Mouse (Mus musculus): Measurements from ENCODE around the gene Pctp. TPM values are rescaled to one million over a fixed set of nuclear protein-coding genes. Genes with fewer than 3 reads are reported as not detected.

The Pctp gene
- polyA plus RNA-seq, 1 experiment from 2014 or later: 8.3 TPM

- H3K27me3 ChIP-seq (ENCODE audit: control insufficient read depth, insufficient read depth, low read length): no peaks in the 10 kb centered on the region
- H3K36me3 ChIP-seq (ENCODE audit: control insufficient read depth, insufficient read depth, low read length): no peaks in the 10 kb centered on the region
- DNase-seq (ENCODE audit: low spot score, missing footprints) (no peak), ATAC-seq (ENCODE audit: low FRiP score) (no peak)
- H3K4me3 ChIP-seq (ENCODE audit: low read depth, low read length): no peak overlapping the region
- no peak overlapping the region for H3K9ac ChIP-seq (ENCODE audit: low read length)
- no peaks in the 10 kb centered on the region for H3K4me1 ChIP-seq (ENCODE audit: control insufficient read depth, insufficient read depth, low read length)
- H3K4me2 ChIP-seq: no peak overlapping the region
- no peaks in the 10 kb centered on the region for H3K9me3 ChIP-seq (ENCODE audit: control insufficient read depth, low read length)
- H3K27ac ChIP-seq (ENCODE audit: low read depth, low read length): no peak overlapping the region
- 91% methylated on average over 8 of the region's 8 CpGs for WGBS
These were observed 16.2 kb downstream of the Pctp start for GRCm38 (mm10) chr11:89986516-89986915.

- Histone ChIP-seq H3K4me2 (no peak overlapping the region), H3K9me3 (ENCODE audit: control insufficient read depth, low read length) (no peaks in the 10 kb centered on the region), H3K9ac (ENCODE audit: low read length) (no peak overlapping the region), H3K27me3 (ENCODE audit: control insufficient read depth, insufficient read depth, low read length) (no peaks in the 10 kb centered on the region), H3K27ac (ENCODE audit: low read depth, low read length) (no peak overlapping the region), H3K4me3 (ENCODE audit: low read depth, low read length) (no peak overlapping the region), H3K36me3 (ENCODE audit: control insufficient read depth, insufficient read depth, low read length) (no peaks in the 10 kb centered on the region), H3K4me1 (ENCODE audit: control insufficient read depth, insufficient read depth, low read length) (no peaks in the 10 kb centered on the region)
- DNase-seq (ENCODE audit: low spot score, missing footprints): no peak
- ATAC-seq (ENCODE audit: low FRiP score): 0 out of 2 replicates have a peak, but pooled peaks have one; percentile 31
- WGBS: 41% methylated on average over 10 of the region's 10 CpGs
These were observed 17.2 kb downstream of the Pctp start for GRCm38 (mm10) chr11:89985200-89986187.

- Histone ChIP-seq H3K27ac (ENCODE audit: low read depth, low read length) (no peak overlapping the region), H3K27me3 (ENCODE audit: control insufficient read depth, insufficient read depth, low read length) (no peaks in the 10 kb centered on the region), H3K36me3 (ENCODE audit: control insufficient read depth, insufficient read depth, low read length) (no peaks in the 10 kb centered on the region), H3K4me2 (no peak overlapping the region), H3K4me3 (ENCODE audit: low read depth, low read length) (no peak overlapping the region), H3K9ac (ENCODE audit: low read length) (no peak overlapping the region), H3K4me1 (ENCODE audit: control insufficient read depth, insufficient read depth, low read length) (no peaks in the 10 kb centered on the region), H3K9me3 (ENCODE audit: control insufficient read depth, low read length) (no peaks in the 10 kb centered on the region)
- DNase-seq (ENCODE audit: low spot score, missing footprints): peak; percentile 75
- WGBS: 94% methylated on average over 5 of the region's 5 CpGs
- no peak for ATAC-seq (ENCODE audit: low FRiP score)
These were observed 18.3 kb downstream of the Pctp start for GRCm38 (mm10) chr11:89984436-89984835.

GRCm38 (mm10) chr11:89982918-89983317 lies 19.8 kb downstream of the Pctp start:
- DNase-seq (ENCODE audit: low spot score, missing footprints): peak; percentile 76
- H3K9me3 ChIP-seq (ENCODE audit: control insufficient read depth, low read length): no peaks in the 10 kb centered on the region

GRCm38 (mm10) chr11:89980106-89980505 lies 22.6 kb downstream of the Pctp start:
- Histone ChIP-seq H3K4me2 (no peak overlapping the region), H3K27me3 (ENCODE audit: control insufficient read depth, insufficient read depth, low read length) (no peaks in the 10 kb centered on the region), H3K9ac (ENCODE audit: low read length) (no peak overlapping the region), H3K27ac (ENCODE audit: low read depth, low read length) (no peak overlapping the region), H3K4me1 (ENCODE audit: control insufficient read depth, insufficient read depth, low read length) (peaks cover 14% of the 10 kb centered on the region), H3K9me3 (ENCODE audit: control insufficient read depth, low read length) (no peaks in the 10 kb centered on the region), H3K4me3 (ENCODE audit: low read depth, low read length) (no peak overlapping the region), H3K36me3 (ENCODE audit: control insufficient read depth, insufficient read depth, low read length) (no peaks in the 10 kb centered on the region)
- DNase-seq (ENCODE audit: low spot score, missing footprints) (no peak), ATAC-seq (ENCODE audit: low FRiP score) (no peak)
- 95% methylated on average over 2 of the region's 2 CpGs for WGBS

More at GRCm38 (mm10) chr11:89982918-89983317, 19.8 kb downstream of the Pctp start:
- no peaks in the 10 kb centered on the region for H3K27me3 ChIP-seq (ENCODE audit: control insufficient read depth, insufficient read depth, low read length)
- H3K4me2 ChIP-seq: no peak overlapping the region
- ATAC-seq (ENCODE audit: low FRiP score): no peak
- no peak overlapping the region for H3K4me3 ChIP-seq (ENCODE audit: low read depth, low read length)
- H3K27ac ChIP-seq (ENCODE audit: low read depth, low read length): no peak overlapping the region
- no peak overlapping the region for H3K9ac ChIP-seq (ENCODE audit: low read length)
- H3K4me1 ChIP-seq (ENCODE audit: control insufficient read depth, insufficient read depth, low read length): peaks cover 10% of the 10 kb centered on the region
- no peaks in the 10 kb centered on the region for H3K36me3 ChIP-seq (ENCODE audit: control insufficient read depth, insufficient read depth, low read length)
- WGBS: 80% methylated on average over 2 of the region's 2 CpGs

- 70% methylated on average over 11 of the region's 11 CpGs for WGBS
- Histone ChIP-seq H3K36me3 (ENCODE audit: control insufficient read depth, insufficient read depth, low read length) (no peaks in the 10 kb centered on the region), H3K4me2 (no peak overlapping the region), H3K4me1 (ENCODE audit: control insufficient read depth, insufficient read depth, low read length) (peaks cover 14% of the 10 kb centered on the region), H3K9me3 (ENCODE audit: control insufficient read depth, low read length) (no peaks in the 10 kb centered on the region), H3K4me3 (ENCODE audit: low read depth, low read length) (no peak overlapping the region), H3K27me3 (ENCODE audit: control insufficient read depth, insufficient read depth, low read length) (no peaks in the 10 kb centered on the region), H3K27ac (ENCODE audit: low read depth, low read length) (no peak overlapping the region), H3K9ac (ENCODE audit: low read length) (no peak overlapping the region)
- ATAC-seq (ENCODE audit: low FRiP score): no peak
- DNase-seq (ENCODE audit: low spot score, missing footprints): peak; percentile 44
These were observed 23.5 kb downstream of the Pctp start for GRCm38 (mm10) chr11:89978914-89979818.

- Histone ChIP-seq H3K27me3 (ENCODE audit: control insufficient read depth, insufficient read depth, low read length) (no peaks in the 10 kb centered on the region), H3K36me3 (ENCODE audit: control insufficient read depth, insufficient read depth, low read length) (no peaks in the 10 kb centered on the region), H3K9me3 (ENCODE audit: control insufficient read depth, low read length) (no peaks in the 10 kb centered on the region), H3K9ac (ENCODE audit: low read length) (no peak overlapping the region), H3K27ac (ENCODE audit: low read depth, low read length) (no peak overlapping the region), H3K4me1 (ENCODE audit: control insufficient read depth, insufficient read depth, low read length) (peaks cover 14% of the 10 kb centered on the region), H3K4me2 (peak overlapping the region; percentile 21), H3K4me3 (ENCODE audit: low read depth, low read length) (no peak overlapping the region)
- ATAC-seq (ENCODE audit: low FRiP score) (peak; percentile 62), DNase-seq (ENCODE audit: low spot score, missing footprints) (peak; percentile 85)
- 23% methylated on average over 11 of the region's 11 CpGs for WGBS
These were observed 24.3 kb downstream of the Pctp start for GRCm38 (mm10) chr11:89978353-89978831.

GRCm38 (mm10) chr11:89977746-89978352 lies 24.8 kb downstream of the Pctp start:
- no peak overlapping the region for H3K9ac ChIP-seq (ENCODE audit: low read length)
- H3K4me3 ChIP-seq (ENCODE audit: low read depth, low read length): no peak overlapping the region
- WGBS: 18% methylated on average over 7 of the region's 7 CpGs
- H3K27ac ChIP-seq (ENCODE audit: low read depth, low read length): no peak overlapping the region
- H3K27me3 ChIP-seq (ENCODE audit: control insufficient read depth, insufficient read depth, low read length): no peaks in the 10 kb centered on the region
- H3K4me1 ChIP-seq (ENCODE audit: control insufficient read depth, insufficient read depth, low read length): peaks cover 14% of the 10 kb centered on the region
- ATAC-seq (ENCODE audit: low FRiP score) (peak; percentile 76), DNase-seq (ENCODE audit: low spot score, missing footprints) (peak; percentile 87)
- no peaks in the 10 kb centered on the region for H3K9me3 ChIP-seq (ENCODE audit: control insufficient read depth, low read length)
- no peaks in the 10 kb centered on the region for H3K36me3 ChIP-seq (ENCODE audit: control insufficient read depth, insufficient read depth, low read length)
- H3K4me2 ChIP-seq: peak overlapping the region; percentile 21
